Mouse (Mus musculus) hindbrain, embryonic 15.5 days (tissue): ENCODE measurements around the gene Nxpe5. TPM values are rescaled to one million over a fixed set of nuclear protein-coding genes. Genes with fewer than 3 reads are reported as not detected.
"Not testable (repeated sequence)": the region's sequence is repeated elsewhere in the genome, so short reads cannot be mapped to it uniquely, and the experiment has no call there.

ENCODE experiments used
- ATAC-seq: fragments of 200-750 bp; cut with Nextera tagmentation; 2 replicates; pipeline ENCODE4 v1.8.0; 2017; ENCODE audit warnings: low read depth, moderate number of reproducible peaks, moderate TSS enrichment; ENCODE audit not compliant: low FRiP score
- H3K27ac ChIP-seq: fragments of 300-500 bp; sonication (generic); replicated peaks from 2 replicates; pipeline ENCODE4 v1.5.1; 2015; ENCODE audit warnings: mild to moderate bottlenecking, inconsistent platforms
- H3K27me3 ChIP-seq: fragments of 300-500 bp; sonication (generic); 2 replicates; pipeline ENCODE4 v1.6.1; 2015; ENCODE audit warnings: control low read depth, inconsistent platforms
- H3K36me3 ChIP-seq: fragments of 300-500 bp; sonication (generic); 2 replicates; pipeline ENCODE4 v1.6.1; 2015; ENCODE audit warnings: control low read depth, inconsistent platforms
- H3K4me1 ChIP-seq: fragments of 300-500 bp; sonication (generic); replicated peaks from 2 replicates; pipeline ENCODE4 v1.6.1; 2015; ENCODE audit warnings: control low read depth, inconsistent platforms
- H3K4me2 ChIP-seq: fragments of 300-500 bp; sonication (generic); 2 replicates; pipeline ENCODE4 v1.6.1; 2015; ENCODE audit warnings: moderate library complexity, mild to moderate bottlenecking, inconsistent platforms
- H3K4me3 ChIP-seq: fragments of 300-500 bp; sonication (generic); 2 replicates; pipeline ENCODE4 v1.5.1; 2015; ENCODE audit warnings: mild to moderate bottlenecking, inconsistent platforms
- H3K9ac ChIP-seq: fragments of 300-500 bp; sonication (generic); 2 replicates; pipeline ENCODE4 v1.6.1; 2015; ENCODE audit warnings: inconsistent platforms
- H3K9me3 ChIP-seq: fragments of 300-500 bp; sonication (generic); 2 replicates; pipeline ENCODE4 v1.6.1; 2016; ENCODE audit warnings: control low read depth, inconsistent platforms
- WGBS: fragments of 180-500 bp; shearing (Covaris S2); methylation state at CpG from one replicate; pipeline ENCODE4 v1.1.7; 2015; 5-methylcytosine and 5-hydroxymethylcytosine counted together
- polyA plus RNA-seq: library from polyadenylated mRNA; unstranded; fragments of >200 nt; fragmentation: Nextera tagmentation; extraction: Ambion mirVana; gene quantifications from 2 replicates; pipeline ENCODE4 v1.2.1, GENCODE M21; 2015

The Nxpe5 gene
- polyA plus RNA-seq = not detected in 2 replicates

DNA sequence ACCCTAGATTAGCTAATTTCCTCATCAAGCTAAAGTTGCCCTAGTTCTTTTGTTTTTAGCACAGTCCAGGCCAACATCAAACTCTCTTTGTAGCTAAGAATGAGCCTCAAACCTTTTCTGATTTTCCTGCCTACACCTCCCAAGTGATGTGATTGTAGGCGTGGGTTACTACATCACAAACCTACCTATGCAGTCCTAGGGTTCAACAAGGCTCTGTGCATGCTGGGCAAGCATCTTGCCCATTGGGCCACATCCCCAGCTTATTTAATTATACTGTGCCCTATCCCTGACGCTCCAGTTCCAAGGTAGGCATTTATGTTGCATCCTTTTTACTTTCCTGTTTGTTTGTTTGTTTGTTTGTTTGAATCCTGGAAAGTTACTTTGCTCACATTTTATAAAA is at the start of gene Nxpe5:
TSS of gene Nxpe5 (plus strand) at position 199 of the 400 bp plus-strand sequence.
- no peaks in the 10 kb centered on the region for H3K27me3 ChIP-seq
- no peaks in the 10 kb centered on the region for H3K36me3 ChIP-seq
- H3K9me3 ChIP-seq = no peaks in the 10 kb centered on the region
- H3K27ac ChIP-seq = no peak within 1 kb of the TSS
- no peaks in the 10 kb centered on the region for H3K4me1 ChIP-seq
- ATAC-seq = no peak
- no peak within 1 kb of the TSS for H3K9ac ChIP-seq
- WGBS = 65% methylated on average over 2 of the region's 2 CpGs
- H3K4me3 ChIP-seq = no peak within 1 kb of the TSS
- no peak within 1 kb of the TSS for H3K4me2 ChIP-seq

DNA sequence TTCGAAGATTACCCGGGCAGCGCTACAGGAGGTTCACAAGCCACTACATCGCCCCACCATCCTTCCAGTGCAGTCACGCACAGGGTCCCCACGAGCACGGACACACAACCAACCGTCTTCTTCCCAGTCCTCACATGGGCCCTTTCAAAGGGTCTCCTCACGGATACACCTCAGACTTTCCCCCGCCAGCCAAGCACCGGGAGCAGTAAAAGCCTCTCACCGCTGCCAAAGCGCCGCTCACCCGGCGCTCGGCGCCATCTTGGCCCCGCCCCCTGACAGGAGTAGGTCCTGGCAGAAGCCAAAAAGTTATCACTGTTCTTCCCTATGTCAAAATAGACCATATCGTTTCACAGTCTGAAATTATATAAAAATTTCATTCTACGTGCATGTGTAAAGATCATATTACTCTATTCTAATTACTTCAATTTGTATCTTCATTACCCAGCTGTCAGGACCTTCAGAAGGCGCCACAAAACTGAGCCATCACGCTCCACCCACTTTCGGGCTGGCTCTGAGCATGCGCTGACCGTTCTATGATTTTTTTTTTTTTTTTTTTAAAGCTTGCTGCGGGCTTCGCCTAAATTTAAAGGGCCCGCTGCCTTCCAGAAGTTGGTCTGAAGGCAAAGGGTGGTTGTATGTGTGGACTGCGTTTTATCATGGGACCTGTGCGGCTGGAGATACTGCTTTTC is 38.6 kb upstream of the Nxpe5 start, which contains the start of the genes Taf6 and Cnpy4:
TSS of gene Taf6 (minus strand) at position 502 of the 689 bp plus-strand sequence.
TSS of gene Cnpy4 (plus strand) at position 536 of the 689 bp plus-strand sequence.
- Histone ChIP-seq H3K4me2 (peak within 1 kb of the TSS; percentile 62), H3K4me3 (peak within 1 kb of the TSS; percentile 77), H3K9ac (peak within 1 kb of the TSS; percentile 87), H3K27ac (peak within 1 kb of the TSS; percentile 85), H3K27me3 (no peaks in the 10 kb centered on the region), H3K36me3 (peaks cover 26% of the 10 kb centered on the region), H3K9me3 (no peaks in the 10 kb centered on the region), H3K4me1 (peaks cover 16% of the 10 kb centered on the region)
- ATAC-seq = peak; percentile 82
- under 1% methylated on average over 31 of the region's 31 CpGs for WGBS

DNA sequence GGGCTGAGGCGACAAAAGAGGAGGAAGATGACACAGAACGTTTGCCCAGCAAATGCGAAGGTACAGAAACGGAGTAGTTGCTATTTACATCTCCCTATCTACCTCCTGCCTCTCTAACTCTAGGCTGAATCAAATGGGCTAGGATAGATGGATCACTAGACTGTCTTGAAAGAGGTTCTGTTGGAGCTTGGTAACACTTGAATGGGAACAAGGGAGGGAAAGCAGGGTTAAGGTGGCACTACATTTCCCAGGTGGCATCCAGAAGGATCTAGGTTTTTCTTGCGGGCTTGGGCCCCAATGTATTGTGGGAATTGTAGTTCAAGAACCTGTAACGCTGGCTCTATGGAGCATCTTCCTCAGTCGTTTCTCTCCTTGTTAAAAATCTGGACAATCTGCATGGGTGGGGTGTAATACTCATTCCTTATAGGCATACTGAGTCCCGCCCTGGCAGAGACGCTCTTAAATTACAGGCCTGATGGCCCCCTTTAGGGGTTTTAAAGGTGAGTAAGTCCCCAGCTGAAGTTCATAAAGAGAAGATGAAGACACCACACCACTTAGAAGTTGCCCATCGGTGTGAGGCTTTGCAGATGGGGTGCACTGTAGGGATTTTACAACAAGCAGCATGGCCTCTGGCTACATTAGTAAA is 37.9 kb upstream of the Nxpe5 start:
- H3K9me3 ChIP-seq = no peaks in the 10 kb centered on the region
- peaks cover 23% of the 10 kb centered on the region; the same call in 1 of the 2 replicates for H3K36me3 ChIP-seq
- under 1% methylated on average over 10 of the region's 10 CpGs for WGBS
- H3K4me3 ChIP-seq = peak overlapping the region; percentile 77
- H3K4me2 ChIP-seq = peak overlapping the region; percentile 62
- H3K4me1 ChIP-seq = peaks cover 16% of the 10 kb centered on the region
- peak; percentile 82 for ATAC-seq
- peak overlapping the region; percentile 87 for H3K9ac ChIP-seq
- no peaks in the 10 kb centered on the region for H3K27me3 ChIP-seq
- peak overlapping the region; percentile 85 for H3K27ac ChIP-seq

GRCm38 (mm10) chr5:138193771-138194727 is 31.6 kb upstream of the Nxpe5 start, which contains the start of gene Mblac1:
Mblac1 (plus strand) TSS chr5:138194314.
- Histone ChIP-seq H3K4me3 (peak within 1 kb of the TSS; percentile 70), H3K4me1 (peaks cover 19% of the 10 kb centered on the region)
- 8% methylated on average over 54 of the region's 54 CpGs for WGBS

DNA sequence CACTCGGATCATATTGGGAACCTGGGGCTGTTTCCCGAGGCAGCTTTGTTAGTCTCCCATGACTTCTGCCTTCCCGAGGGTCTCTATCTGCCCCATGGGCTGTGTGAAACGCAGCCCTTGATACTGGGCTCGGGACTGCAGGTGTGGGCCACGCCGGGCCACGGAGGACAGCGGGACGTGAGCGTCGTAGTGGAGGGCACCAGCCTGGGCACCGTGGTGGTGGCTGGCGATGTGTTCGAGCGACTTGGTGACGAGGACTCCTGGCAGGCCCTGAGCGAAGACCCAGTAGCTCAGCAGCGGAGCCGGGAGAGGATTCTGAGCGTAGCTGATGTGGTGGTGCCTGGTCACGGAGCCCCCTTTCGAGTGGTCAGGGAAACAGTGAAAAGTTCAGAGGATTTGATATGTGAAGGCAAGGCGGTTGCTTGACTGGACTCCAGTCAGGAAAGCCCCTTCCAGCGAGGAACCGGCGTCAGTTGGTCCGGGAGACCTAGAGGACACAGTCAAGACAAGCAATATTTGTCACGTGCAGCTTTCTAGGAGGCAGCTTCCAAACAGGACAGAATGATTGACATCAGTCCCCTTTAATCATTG is 30.8 kb upstream of the Nxpe5 start:
- peak overlapping the region; percentile 96 for H3K4me2 ChIP-seq
- ATAC-seq = peak; percentile 74
- no peaks in the 10 kb centered on the region for H3K9me3 ChIP-seq
- 0 out of 2 replicates have a peak, but pooled peaks cover 14% of the 10 kb centered on the region for H3K36me3 ChIP-seq
- peak overlapping the region; percentile 70 for H3K4me3 ChIP-seq
- under 1% methylated on average over 29 of the region's 29 CpGs for WGBS
- peaks cover 19% of the 10 kb centered on the region for H3K4me1 ChIP-seq
- H3K9ac ChIP-seq = peak overlapping the region; percentile 85
- H3K27ac ChIP-seq = peak overlapping the region; percentile 94
- H3K27me3 ChIP-seq = no peaks in the 10 kb centered on the region

More at GRCm38 (mm10) chr5:138193771-138194727, 31.6 kb upstream of the Nxpe5 start, which contains the start of gene Mblac1:
- Histone ChIP-seq H3K27ac (peak within 1 kb of the TSS; percentile 94), H3K27me3 (no peaks in the 10 kb centered on the region), H3K4me2 (peak within 1 kb of the TSS; percentile 96), H3K9ac (peak within 1 kb of the TSS; percentile 85), H3K9me3 (no peaks in the 10 kb centered on the region), H3K36me3 (0 out of 2 replicates have a peak, but pooled peaks cover 14% of the 10 kb centered on the region)
- ATAC-seq = peak; percentile 82

- Histone ChIP-seq H3K9ac (peak overlapping the region; percentile 85), H3K4me2 (peak overlapping the region; percentile 96), H3K36me3 (0 out of 2 replicates have a peak, but pooled peaks cover 14% of the 10 kb centered on the region), H3K27me3 (no peaks in the 10 kb centered on the region), H3K4me3 (peak overlapping the region; percentile 70), H3K4me1 (peaks cover 19% of the 10 kb centered on the region), H3K27ac (peak overlapping the region; percentile 94), H3K9me3 (no peaks in the 10 kb centered on the region)
- no peak for ATAC-seq
- WGBS = 68% methylated on average over 7 of the region's 7 CpGs
These were observed 30.2 kb upstream of the Nxpe5 start for GRCm38 (mm10) chr5:138195463-138195862.

GRCm38 (mm10) chr5:138199576-138199975 is 26.1 kb upstream of the Nxpe5 start:
- Histone ChIP-seq H3K9ac (no peak overlapping the region), H3K4me1 (peaks cover 13% of the 10 kb centered on the region), H3K9me3 (no peaks in the 10 kb centered on the region), H3K27me3 (no peaks in the 10 kb centered on the region), H3K27ac (no peak overlapping the region), H3K36me3 (no peaks in the 10 kb centered on the region), H3K4me3 (no peak overlapping the region), H3K4me2 (no peak overlapping the region)
- WGBS = 13% methylated on average over 1 of the region's 1 CpGs
- no peak for ATAC-seq

DNA sequence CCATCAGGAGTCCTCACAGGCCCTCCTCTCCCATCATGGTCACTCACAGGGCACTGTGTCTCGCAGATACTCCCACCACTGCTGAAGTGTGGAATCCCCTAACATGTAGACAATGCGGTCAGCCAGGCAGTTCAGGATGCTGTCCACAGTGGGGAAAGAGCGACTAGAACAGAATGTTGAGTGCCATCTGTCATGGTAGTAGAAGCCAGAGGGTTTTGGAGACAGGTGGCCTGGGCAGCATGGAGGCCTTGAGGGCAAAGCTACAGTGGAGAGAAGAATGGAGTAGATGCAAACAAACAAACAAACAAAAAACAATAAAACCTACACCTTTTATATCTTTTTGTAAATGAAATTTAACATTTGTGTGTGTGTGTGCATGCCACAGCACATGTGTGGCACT is 23.6 kb upstream of the Nxpe5 start:
- 77% methylated on average over 3 of the region's 3 CpGs for WGBS
- no peaks in the 10 kb centered on the region for H3K36me3 ChIP-seq
- H3K4me1 ChIP-seq = no peaks in the 10 kb centered on the region
- H3K4me3 ChIP-seq = no peak overlapping the region
- no peaks in the 10 kb centered on the region for H3K9me3 ChIP-seq
- H3K27ac ChIP-seq = no peak overlapping the region
- ATAC-seq = no peak
- no peak overlapping the region for H3K9ac ChIP-seq
- no peak overlapping the region for H3K4me2 ChIP-seq
- no peaks in the 10 kb centered on the region for H3K27me3 ChIP-seq

DNA sequence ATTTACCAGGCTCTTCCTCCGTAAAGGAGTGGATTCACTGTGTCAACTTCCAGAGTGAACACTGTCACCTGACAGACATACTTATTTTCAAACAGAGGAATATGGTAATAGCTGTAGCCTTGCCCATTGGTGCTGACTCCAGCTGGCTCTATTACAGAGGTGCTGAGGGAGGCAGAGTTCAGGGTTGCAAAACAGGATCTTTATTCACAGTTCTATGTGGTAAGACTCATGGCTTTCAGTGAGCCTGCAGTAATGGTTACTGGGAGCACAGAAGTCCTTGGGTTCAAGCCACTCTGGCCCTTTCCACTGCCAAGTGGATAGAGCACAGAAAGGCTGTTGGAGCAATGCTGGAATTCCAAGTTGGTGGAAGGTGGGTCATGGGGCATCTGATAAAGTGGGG is 18.4 kb upstream of the Nxpe5 start:
- Histone ChIP-seq H3K9ac (no peak overlapping the region), H3K4me3 (no peak overlapping the region), H3K27me3 (no peaks in the 10 kb centered on the region), H3K36me3 (no peaks in the 10 kb centered on the region), H3K9me3 (no peaks in the 10 kb centered on the region), H3K27ac (no peak overlapping the region), H3K4me1 (no peaks in the 10 kb centered on the region), H3K4me2 (no peak overlapping the region)
- no peak for ATAC-seq
- 73% methylated on average over 1 of the region's 1 CpGs for WGBS

- WGBS = 87% methylated on average over 4 of the region's 4 CpGs
- no peaks in the 10 kb centered on the region for H3K36me3 ChIP-seq
These were observed 17.8 kb upstream of the Nxpe5 start for GRCm38 (mm10) chr5:138207873-138208272.

DNA sequence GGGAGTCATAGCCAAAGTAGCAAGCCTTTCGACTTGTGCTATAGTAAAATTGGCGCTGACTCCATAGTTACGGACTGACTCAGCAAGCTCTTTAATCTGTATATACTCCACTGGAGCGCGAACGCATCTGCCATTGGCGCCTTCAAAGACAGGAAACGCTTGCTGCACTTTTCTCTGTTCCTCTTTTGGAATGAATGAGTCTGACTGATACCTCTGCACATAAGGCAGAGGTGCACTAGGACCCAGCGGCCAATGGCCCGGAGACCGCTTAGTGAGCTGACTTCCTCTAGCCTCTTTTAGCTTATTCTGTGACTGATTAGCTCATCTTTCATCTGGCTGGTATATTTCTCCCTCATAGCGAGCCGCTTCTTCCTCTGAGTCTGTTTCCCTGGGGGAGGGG is 9.1 kb upstream of the Nxpe5 start:
- not testable (repeated sequence) for ATAC-seq, H3K27ac ChIP-seq, H3K36me3 ChIP-seq, H3K4me1 ChIP-seq, H3K4me3 ChIP-seq, H3K9ac ChIP-seq, H3K9me3 ChIP-seq, H3K27me3 ChIP-seq, H3K4me2 ChIP-seq
- WGBS = 93% methylated on average over 13 of the region's 13 CpGs

More at GRCm38 (mm10) chr5:138207873-138208272, 17.8 kb upstream of the Nxpe5 start:
- Histone ChIP-seq H3K9me3 (no peaks in the 10 kb centered on the region), H3K4me2 (no peak overlapping the region), H3K4me3 (no peak overlapping the region), H3K9ac (no peak overlapping the region), H3K4me1 (no peaks in the 10 kb centered on the region), H3K27me3 (no peaks in the 10 kb centered on the region), H3K27ac (no peak overlapping the region)
- ATAC-seq = no peak
